Mouse (Mus musculus) hindbrain, embryonic 10.5 days (tissue): ENCODE measurements around the gene Etl4. TPM values are rescaled to one million over a fixed set of nuclear protein-coding genes. Genes with fewer than 3 reads are reported as not detected.

Experiments used
- DNase-seq: peaks from one replicate; pipeline ENCODE4 v3.0.0-alpha.2; 2017; ENCODE audit warnings: low spot score
- H3K27ac ChIP-seq: fragments of 300-500 bp; sonication (generic); 2 replicates; pipeline ENCODE4 v1.5.1; 2016; ENCODE audit warnings: mild to moderate bottlenecking, moderate library complexity
- H3K27me3 ChIP-seq: fragments of 300-500 bp; sonication (generic); 2 replicates; pipeline ENCODE4 v1.6.1; 2016; ENCODE audit warnings: mild to moderate bottlenecking; ENCODE audit not compliant: poor library complexity, insufficient read depth, severe bottlenecking
- H3K36me3 ChIP-seq: fragments of 300-500 bp; sonication (generic); 2 replicates; pipeline ENCODE4 v1.6.1; 2016; ENCODE audit warnings: mild to moderate bottlenecking, moderate library complexity
- H3K4me1 ChIP-seq: fragments of 300-500 bp; sonication (generic); replicated peaks from 2 replicates; pipeline ENCODE4 v1.6.1; 2016; ENCODE audit warnings: mild to moderate bottlenecking
- H3K4me3 ChIP-seq: fragments of 300-500 bp; sonication (generic); 2 replicates; pipeline ENCODE4 v1.5.1; 2016; ENCODE audit warnings: mild to moderate bottlenecking, moderate library complexity
- H3K9me3 ChIP-seq: fragments of 300-500 bp; sonication (generic); 2 replicates; pipeline ENCODE4 v1.6.1; 2016; ENCODE audit warnings: mild to moderate bottlenecking, moderate library complexity
- WGBS: fragments of 180-500 bp; shearing (Covaris S2); methylation state at CpG from one replicate; pipeline ENCODE4 v1.1.7; 2016; 5-methylcytosine and 5-hydroxymethylcytosine counted together
- polyA plus RNA-seq: library from polyadenylated mRNA; unstranded; fragments of >200 nt; fragmentation: Nextera tagmentation; extraction: Ambion mirVana; gene quantifications from 2 replicates; pipeline ENCODE4 v1.2.1, GENCODE M21; 2016

Gene Etl4
- polyA plus RNA-seq, 1 experiment from 2014 or later, result 17.8 TPM

DNA sequence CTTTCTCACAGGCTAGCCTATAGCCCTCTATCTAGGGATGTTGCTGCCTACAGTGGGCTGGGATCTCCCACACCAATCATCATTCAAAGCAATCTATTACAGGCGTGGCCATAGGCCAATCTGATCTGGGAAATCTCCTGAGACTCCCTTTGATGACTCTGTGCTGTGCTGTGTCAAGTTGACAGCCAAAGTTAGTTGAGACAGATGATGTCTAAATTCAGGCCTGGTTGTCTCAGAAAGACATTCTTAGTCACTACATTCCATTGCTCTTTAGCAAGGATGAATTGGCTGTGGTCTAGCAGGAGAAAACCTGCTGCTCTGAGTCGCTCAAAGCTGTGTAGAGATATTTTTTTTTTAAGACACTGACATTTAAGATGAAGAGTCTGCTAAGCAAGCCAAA, 374.8 kb downstream of the Etl4 start:
- Histone ChIP-seq H3K27ac (no peak overlapping the region), H3K36me3 (no peaks in the 10 kb centered on the region), H3K4me1 (no peaks in the 10 kb centered on the region), H3K27me3 (no peaks in the 10 kb centered on the region), H3K9me3 (no peaks in the 10 kb centered on the region), H3K4me3 (no peak overlapping the region)
- 81% methylated on average over 2 of the region's 2 CpGs for WGBS
- DNase-seq, result no peak

DNA sequence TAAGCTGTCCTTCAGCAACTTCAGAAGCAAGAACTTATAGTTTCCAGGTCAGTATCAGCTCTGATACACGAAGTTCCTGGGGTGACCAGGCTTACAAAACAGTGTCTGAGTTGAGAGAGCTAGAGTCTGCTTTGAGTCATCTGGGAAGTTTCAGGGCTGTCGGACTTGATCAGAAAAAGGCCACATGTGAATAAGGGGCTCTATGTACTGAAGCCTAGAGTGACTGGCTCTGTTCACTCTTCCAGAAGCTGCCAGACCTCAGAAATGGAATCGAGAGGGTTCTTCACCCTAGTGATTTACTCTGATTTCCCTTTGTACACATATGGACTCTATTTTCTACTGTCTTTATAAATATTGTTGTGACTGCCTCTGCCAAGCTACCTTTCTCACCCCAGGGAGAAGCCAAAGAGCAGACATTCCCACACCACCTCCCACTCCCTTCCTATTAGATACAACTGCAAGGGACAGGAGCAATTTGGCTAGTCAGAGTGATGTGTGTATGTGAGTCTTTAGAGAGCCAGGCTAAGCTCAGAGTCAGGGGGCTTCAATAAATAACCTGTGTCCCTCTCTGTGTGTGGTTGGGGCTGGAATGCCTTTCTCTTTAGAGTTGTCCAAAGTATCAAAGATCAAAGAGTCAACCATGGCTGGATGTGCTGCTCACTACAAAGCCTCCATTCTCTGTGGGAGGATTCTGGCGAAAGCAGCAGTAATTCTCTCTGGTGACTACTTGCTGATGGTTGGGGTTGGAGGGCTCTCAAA, 381.6 kb downstream of the Etl4 start:
- peak; percentile 30 for DNase-seq
- no peaks in the 10 kb centered on the region for H3K36me3 ChIP-seq
- no peak overlapping the region for H3K4me3 ChIP-seq
- H3K27me3 ChIP-seq, result no peaks in the 10 kb centered on the region
- H3K27ac ChIP-seq, result peak overlapping the region; percentile 35
- no peaks in the 10 kb centered on the region; the same call in 1 of the 2 replicates for H3K4me1 ChIP-seq
- H3K9me3 ChIP-seq, result no peaks in the 10 kb centered on the region
- 49% methylated on average over 4 of the region's 4 CpGs for WGBS

DNA sequence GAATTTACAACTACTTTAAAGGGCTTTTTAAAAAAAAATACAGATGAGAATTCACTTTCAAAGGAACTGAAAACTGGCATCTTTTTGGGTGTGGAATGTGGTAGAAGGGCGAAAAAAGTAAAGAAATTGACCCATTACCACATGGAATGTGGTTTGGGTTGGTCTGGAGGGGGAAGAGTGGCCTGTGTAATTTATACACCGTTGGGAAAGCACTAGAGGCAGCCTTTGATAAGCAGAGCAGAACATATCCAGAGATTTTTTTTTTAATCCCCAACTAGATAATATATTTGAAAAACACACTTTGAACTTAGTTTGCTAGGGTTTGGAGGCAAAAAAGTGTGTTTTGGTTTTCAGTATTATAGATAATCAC, 382.1 kb downstream of the Etl4 start:
- no peaks in the 10 kb centered on the region for H3K27me3 ChIP-seq
- no peaks in the 10 kb centered on the region; the same call in 1 of the 2 replicates for H3K4me1 ChIP-seq
- H3K9me3 ChIP-seq, result no peaks in the 10 kb centered on the region
- no peaks in the 10 kb centered on the region for H3K36me3 ChIP-seq
- no peak overlapping the region for H3K4me3 ChIP-seq
- no peak for DNase-seq
- 33% methylated on average over 2 of the region's 2 CpGs for WGBS
- no peak overlapping the region for H3K27ac ChIP-seq

DNA sequence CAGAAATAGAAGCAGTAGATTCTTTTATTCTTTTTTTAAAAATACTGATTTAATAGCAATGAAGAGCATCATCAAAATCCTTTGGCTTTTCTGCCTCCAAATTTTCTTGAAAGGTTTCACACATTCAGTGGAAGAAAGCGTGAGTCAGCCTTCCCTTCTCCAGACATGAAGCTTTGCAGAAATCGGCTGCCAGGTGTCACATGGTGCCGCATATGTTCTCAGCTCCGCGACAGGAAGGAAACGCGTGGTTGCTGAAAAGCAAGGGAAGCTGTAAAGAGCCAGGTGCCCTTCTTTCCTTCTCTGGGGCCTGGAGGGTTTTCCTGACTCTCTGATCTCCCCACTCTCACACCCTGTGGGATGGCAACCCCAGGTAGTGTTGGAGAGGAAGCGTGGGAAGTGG, 383.8 kb downstream of the Etl4 start:
- WGBS, result 78% methylated on average over 8 of the region's 8 CpGs
- Histone ChIP-seq H3K27me3 (no peaks in the 10 kb centered on the region), H3K27ac (no peak overlapping the region), H3K9me3 (no peaks in the 10 kb centered on the region), H3K36me3 (no peaks in the 10 kb centered on the region), H3K4me1 (no peaks in the 10 kb centered on the region; the same call in 1 of the 2 replicates), H3K4me3 (no peak overlapping the region)
- no peak for DNase-seq

DNA sequence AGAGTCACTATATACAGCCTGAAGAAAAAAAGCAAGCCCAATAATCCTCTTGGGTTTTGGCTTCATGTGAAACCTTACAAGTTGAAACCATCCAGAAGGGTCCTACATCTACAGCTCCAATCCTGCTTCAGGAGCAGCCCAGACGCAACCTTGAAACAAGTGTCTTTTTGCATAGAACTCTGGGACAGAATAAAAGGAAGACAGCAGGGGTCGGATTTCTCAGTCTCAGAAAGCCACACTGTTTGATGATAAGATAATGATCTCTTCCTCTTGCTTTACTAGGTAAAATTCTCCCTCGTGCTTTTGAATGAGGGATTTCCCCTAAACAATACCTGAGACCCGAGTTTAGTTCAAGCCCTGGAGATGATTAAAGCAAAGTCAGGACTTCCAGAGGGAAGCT, 385.0 kb downstream of the Etl4 start:
- WGBS, result 21% methylated on average over 4 of the region's 4 CpGs
- no peak for DNase-seq
- no peaks in the 10 kb centered on the region for H3K36me3 ChIP-seq

DNA sequence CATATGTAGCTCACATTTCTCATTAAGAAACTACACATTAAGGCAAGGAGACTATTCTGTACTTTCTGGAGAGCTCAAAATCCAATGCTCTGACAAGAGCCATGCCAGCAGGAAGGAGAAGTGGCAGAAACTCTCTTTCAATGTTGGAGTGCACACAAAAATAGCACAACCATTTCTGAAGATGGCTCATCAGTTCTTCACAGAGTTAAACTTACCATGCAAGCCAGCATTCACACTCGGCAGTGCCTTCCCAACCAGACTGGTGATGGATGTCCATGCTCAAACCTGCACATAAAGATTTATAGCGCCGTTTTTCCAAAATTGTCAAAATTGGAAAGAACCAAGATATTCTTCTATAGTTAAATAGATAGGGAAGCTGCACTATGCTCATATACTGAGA, 392.9 kb downstream of the Etl4 start:
- Histone ChIP-seq H3K27me3 (no peaks in the 10 kb centered on the region), H3K4me3 (no peak overlapping the region), H3K9me3 (no peaks in the 10 kb centered on the region), H3K36me3 (no peaks in the 10 kb centered on the region), H3K4me1 (no peaks in the 10 kb centered on the region), H3K27ac (no peak overlapping the region)
- 92% methylated on average over 3 of the region's 3 CpGs for WGBS
- DNase-seq, result no peak

More for the DNA sequence above, 385.0 kb downstream of the Etl4 start:
- Histone ChIP-seq H3K27ac (no peak overlapping the region), H3K4me3 (no peak overlapping the region), H3K9me3 (no peaks in the 10 kb centered on the region), H3K4me1 (no peaks in the 10 kb centered on the region; the same call in 1 of the 2 replicates), H3K27me3 (no peaks in the 10 kb centered on the region)

DNA sequence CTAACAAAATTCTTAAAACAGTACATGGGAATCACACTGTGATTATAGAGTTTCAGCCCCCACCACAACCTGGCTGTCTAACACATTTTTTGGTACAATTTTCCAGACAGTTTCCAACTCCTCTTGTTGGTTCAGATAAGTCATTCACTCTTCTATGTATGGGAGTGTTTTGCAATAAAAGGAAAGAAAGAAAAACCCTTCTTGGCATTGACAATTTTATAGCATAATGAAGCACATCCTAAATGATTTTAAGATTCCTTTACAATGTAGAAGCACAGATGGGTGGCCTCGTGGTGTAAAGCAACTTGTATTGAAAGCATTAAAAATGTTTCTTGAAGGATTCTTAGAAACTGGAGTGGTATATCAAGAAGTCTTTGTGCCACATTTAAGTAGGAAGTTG, 415.4 kb downstream of the Etl4 start:
- no peak overlapping the region for H3K4me3 ChIP-seq
- no peaks in the 10 kb centered on the region for H3K4me1 ChIP-seq
- H3K27ac ChIP-seq, result no peak overlapping the region
- DNase-seq, result no peak
- H3K9me3 ChIP-seq, result no peaks in the 10 kb centered on the region
- no peaks in the 10 kb centered on the region for H3K36me3 ChIP-seq
- 78% methylated on average over 1 of the region's 1 CpGs for WGBS
- no peaks in the 10 kb centered on the region for H3K27me3 ChIP-seq

DNA sequence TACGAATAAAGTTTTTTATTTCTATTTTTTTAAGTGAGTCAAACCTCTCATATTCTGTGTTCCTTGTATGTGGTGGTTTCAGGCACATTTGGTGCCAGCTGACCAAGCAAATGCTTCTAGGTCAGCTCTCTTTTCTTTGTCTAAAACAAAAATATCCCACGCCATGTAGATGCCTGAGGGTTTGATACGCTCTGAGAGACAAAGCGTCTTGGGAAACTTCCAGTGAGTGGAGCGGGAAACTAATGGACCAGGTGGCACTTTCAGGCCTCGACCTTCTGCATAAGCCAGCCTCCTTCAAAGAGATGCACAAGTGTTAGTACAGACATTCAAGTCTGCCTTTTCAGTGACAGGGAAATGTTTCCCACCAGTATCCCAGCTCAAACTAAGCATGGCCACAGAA, 426.6 kb downstream of the Etl4 start:
- no peaks in the 10 kb centered on the region for H3K27me3 ChIP-seq
- H3K4me3 ChIP-seq, result no peak overlapping the region
- H3K36me3 ChIP-seq, result no peaks in the 10 kb centered on the region
- no peak overlapping the region for H3K27ac ChIP-seq
- WGBS, result 85% methylated on average over 6 of the region's 6 CpGs
- peaks cover 9% of the 10 kb centered on the region; the same call in 1 of the 2 replicates for H3K4me1 ChIP-seq
- no peak for DNase-seq
- H3K9me3 ChIP-seq, result no peaks in the 10 kb centered on the region

DNA sequence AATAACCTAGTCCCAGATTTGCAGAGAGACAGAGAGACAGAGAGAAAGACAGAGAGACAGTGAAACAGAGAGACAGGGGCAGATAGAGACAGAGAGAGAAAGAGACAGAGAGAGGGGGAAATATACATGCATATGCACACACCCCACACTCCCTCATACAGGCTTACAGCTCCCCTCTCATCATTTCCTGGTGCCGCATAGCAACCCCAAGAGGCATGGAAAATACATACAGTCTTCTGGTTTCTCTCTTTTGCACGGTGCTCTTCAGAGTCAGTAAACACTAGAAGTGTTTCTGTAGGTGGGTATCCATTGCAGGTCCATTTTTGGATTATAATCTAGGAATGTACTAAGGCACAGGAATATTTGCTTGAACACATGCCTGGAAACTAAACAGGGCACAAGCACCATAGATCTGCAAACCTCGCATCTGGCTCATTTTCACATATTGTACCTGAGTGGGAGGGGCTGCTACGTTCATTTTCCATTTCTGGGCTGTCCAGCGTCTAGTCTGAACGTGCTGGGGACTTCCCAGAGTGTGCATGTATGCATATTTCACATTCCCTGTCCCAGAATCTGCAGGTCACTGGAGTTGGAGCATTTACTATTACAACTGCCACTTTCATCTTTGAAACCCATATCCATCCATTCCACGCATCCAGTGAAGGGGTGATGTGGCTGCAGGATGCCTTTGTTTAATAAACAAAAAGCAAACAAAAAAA, 429.6 kb downstream of the Etl4 start:
- 61% methylated on average over 7 of the region's 7 CpGs for WGBS
- Histone ChIP-seq H3K4me3 (no peak overlapping the region), H3K27me3 (no peaks in the 10 kb centered on the region), H3K9me3 (no peaks in the 10 kb centered on the region), H3K27ac (no peak overlapping the region), H3K4me1 (peaks cover 9% of the 10 kb centered on the region; the same call in 1 of the 2 replicates), H3K36me3 (no peaks in the 10 kb centered on the region)
- no peak for DNase-seq

DNA sequence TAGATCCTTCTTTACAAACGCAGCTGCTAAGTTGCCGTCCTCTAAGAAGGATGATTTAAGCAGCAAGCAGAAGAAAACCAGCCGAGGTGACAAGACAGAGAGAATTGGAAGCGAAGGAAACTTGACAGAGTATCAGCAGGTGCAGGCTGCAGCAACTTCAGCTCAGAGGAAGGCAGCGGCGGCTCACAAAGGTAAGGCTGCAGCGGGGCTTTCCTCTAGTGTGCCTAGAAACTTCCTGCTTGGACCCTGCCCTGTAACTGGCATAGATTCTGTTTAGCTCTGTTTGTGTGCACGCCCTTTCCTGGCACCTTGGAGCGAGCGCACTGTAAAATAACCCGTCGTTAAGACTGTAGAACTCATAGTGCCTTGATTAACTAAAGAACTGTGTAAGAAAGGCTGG, 430.3 kb downstream of the Etl4 start:
- H3K4me3 ChIP-seq, result peak overlapping the region; percentile 23; the same call in 1 of the 2 replicates
- WGBS, result 33% methylated on average over 12 of the region's 12 CpGs

DNA sequence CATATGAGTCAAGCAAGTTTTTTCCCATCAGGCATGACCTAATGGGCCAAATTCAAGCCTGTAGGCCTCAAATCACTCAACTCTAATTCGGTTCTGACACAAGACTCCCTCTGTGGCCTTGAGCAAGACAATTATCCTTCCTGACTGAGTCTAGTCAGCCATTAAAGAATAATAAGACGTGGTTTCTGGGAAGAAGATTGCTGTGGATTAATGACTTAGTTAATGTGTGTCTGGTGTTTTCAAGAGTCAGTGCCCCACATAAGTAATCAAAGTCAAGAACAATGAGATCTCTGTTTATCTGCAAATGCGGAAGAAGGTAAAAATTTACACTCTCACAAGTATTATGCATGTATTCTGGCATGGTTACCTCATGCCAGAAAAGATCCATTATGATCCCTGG, 437.3 kb downstream of the Etl4 start:
- Histone ChIP-seq H3K27me3 (no peaks in the 10 kb centered on the region), H3K4me3 (no peak overlapping the region), H3K36me3 (no peaks in the 10 kb centered on the region), H3K4me1 (no peaks in the 10 kb centered on the region), H3K9me3 (no peaks in the 10 kb centered on the region), H3K27ac (no peak overlapping the region)
- 82% methylated on average over 3 of the region's 3 CpGs for WGBS
- DNase-seq, result no peak

More for the DNA sequence above, 430.3 kb downstream of the Etl4 start:
- no peak overlapping the region for H3K27ac ChIP-seq
- no peaks in the 10 kb centered on the region for H3K9me3 ChIP-seq
- no peaks in the 10 kb centered on the region for H3K36me3 ChIP-seq
- H3K27me3 ChIP-seq, result no peaks in the 10 kb centered on the region
- peaks cover 9% of the 10 kb centered on the region; the same call in 1 of the 2 replicates for H3K4me1 ChIP-seq
- no peak for DNase-seq

DNA sequence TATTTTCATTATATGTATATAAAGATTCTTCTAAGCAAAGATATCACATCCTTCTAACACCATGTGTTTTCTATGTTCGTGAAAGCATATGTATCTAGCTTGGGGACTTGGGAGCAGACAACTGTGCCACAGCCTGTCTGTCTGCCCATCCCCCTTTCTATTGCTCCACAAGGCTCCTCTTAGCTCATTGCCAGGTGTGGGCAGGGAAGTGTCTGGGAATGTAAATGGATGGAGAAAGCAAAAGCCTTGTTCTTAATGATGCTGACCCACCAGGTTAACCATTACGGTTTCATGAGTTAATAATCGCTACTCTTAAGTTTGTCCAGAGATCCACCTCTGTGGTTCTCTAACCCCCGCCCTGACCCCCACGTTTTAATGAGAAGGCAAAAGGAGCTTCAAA, 439.7 kb downstream of the Etl4 start:
- Histone ChIP-seq H3K4me3 (no peak overlapping the region), H3K9me3 (no peaks in the 10 kb centered on the region), H3K4me1 (0 out of 2 replicates have a peak, but pooled peaks cover 6% of the 10 kb centered on the region), H3K27me3 (no peaks in the 10 kb centered on the region), H3K27ac (no peak overlapping the region), H3K36me3 (no peaks in the 10 kb centered on the region)
- 87% methylated on average over 5 of the region's 5 CpGs for WGBS
- no peak for DNase-seq

DNA sequence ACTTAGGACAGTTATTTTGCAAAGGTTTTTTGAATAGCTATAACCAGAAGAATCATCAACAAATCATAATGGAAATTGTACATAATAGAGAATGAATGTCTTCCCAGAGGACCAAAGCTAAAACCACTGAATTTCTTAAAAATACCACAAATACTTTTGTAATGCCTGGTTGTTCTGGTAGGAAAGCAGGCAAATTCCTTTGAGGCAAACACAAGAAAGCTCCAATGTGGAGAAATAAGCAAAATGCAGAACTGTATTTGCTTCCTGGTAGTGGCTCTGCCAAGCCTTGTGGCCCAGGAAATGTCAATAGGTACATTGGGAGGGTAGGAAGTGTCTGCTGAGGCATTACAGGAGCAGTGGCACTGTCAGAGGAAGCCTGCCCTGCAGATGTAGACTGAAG, 443.2 kb downstream of the Etl4 start:
- Histone ChIP-seq H3K36me3 (no peaks in the 10 kb centered on the region), H3K4me1 (0 out of 2 replicates have a peak, but pooled peaks cover 6% of the 10 kb centered on the region), H3K4me3 (no peak overlapping the region), H3K27ac (no peak overlapping the region), H3K27me3 (no peaks in the 10 kb centered on the region), H3K9me3 (no peaks in the 10 kb centered on the region)
- DNase-seq, result no peak
